Mouse (Mus musculus): ENCODE measurements around the gene Akap2.

DNA sequence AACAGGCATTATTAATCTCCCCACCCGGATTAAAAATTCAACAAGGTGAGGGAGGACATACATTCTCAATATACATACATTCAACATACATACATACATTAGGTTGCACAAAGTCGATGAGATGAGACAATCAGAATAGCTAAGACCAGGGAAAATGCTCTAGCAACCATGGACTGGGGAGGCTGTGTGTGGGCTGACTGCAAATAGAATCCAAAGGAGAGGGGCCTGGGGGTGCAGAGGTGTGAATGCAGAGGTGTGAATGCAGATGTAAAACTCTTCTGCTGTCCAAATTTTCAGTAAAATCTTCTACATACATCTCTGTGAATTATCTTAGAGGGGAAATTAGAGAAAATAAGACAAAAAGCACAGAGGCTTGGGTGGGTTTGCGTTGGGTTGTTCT is 29.9 kb upstream of the Akap2 start:
- TF ChIP-seq CTCF (IDR thresholded peaks at IDR 0.05; ENCODE audit: low read depth) = no peak
- no peak for TF ChIP-seq EP300 (IDR thresholded peaks at IDR 0.05; ENCODE audit: low read depth)

All from liver, embryonic 14.5 days (tissue).